Mouse (Mus musculus) kidney, postnatal 0 days (tissue): ENCODE measurements at regions not wholly inside any gene's neighbourhood (a gene's known extent, or its start where the extent isn't known, plus 50 kb on each side); places are given as distances from the start of the nearest gene placed in this dataset.

Experiments
- ATAC-seq: fragments of 200-750 bp; cut with Nextera tagmentation; replicated peaks from 2 replicates; pipeline ENCODE4 v1.8.0; 2017; ENCODE audit warnings: low read depth, moderate number of reproducible peaks, moderate TSS enrichment, moderate library complexity; ENCODE audit not compliant: low FRiP score
- DNase-seq: peaks from one replicate; pipeline ENCODE4 v3.0.0-alpha.2; 2016; ENCODE audit warnings: low spot score
- H3K27ac ChIP-seq: fragments of 300-500 bp; sonication (generic); 2 replicates; pipeline ENCODE4 v1.5.1; 2014; ENCODE audit warnings: mild to moderate bottlenecking
- H3K27me3 ChIP-seq: fragments of 300-500 bp; sonication (generic); 2 replicates; pipeline ENCODE4 v1.6.1; 2014; ENCODE audit warnings: low read length, mixed read lengths; ENCODE audit not compliant: insufficient read depth
- H3K36me3 ChIP-seq: fragments of 300-500 bp; sonication (generic); 2 replicates; pipeline ENCODE4 v1.6.1; 2014; ENCODE audit warnings: low read length, mixed read lengths; ENCODE audit not compliant: insufficient read depth
- H3K4me1 ChIP-seq: fragments of 300-500 bp; sonication (generic); replicated peaks from 2 replicates; pipeline ENCODE4 v1.6.1; 2014; ENCODE audit warnings: antibody characterized with exemption, low read length, mixed read lengths; ENCODE audit not compliant: insufficient read depth
- H3K4me2 ChIP-seq: fragments of 300-500 bp; sonication (generic); 2 replicates; pipeline ENCODE4 v1.6.1; 2014; ENCODE audit warnings: mild to moderate bottlenecking, low read length, moderate library complexity, mixed read lengths
- H3K4me3 ChIP-seq: fragments of 300-500 bp; sonication (generic); replicated peaks from 2 replicates; pipeline ENCODE4 v1.5.1; 2014; ENCODE audit warnings: low read depth, low read length
- H3K9ac ChIP-seq: fragments of 300-500 bp; sonication (generic); 2 replicates; pipeline ENCODE4 v1.6.1; 2014; ENCODE audit warnings: low read depth, low read length
- H3K9me3 ChIP-seq: fragments of 300-500 bp; sonication (generic); replicated peaks from 2 replicates; pipeline ENCODE4 v1.6.1; 2016; ENCODE audit warnings: low read length, inconsistent platforms, mixed read lengths
- CTCF ChIP-seq: IDR thresholded peaks from 2 replicates; pipeline ENCODE4 v1.5.1; 2016; ENCODE audit warnings: antibody characterized with exemption, low read depth, mild to moderate bottlenecking, moderate library complexity
- WGBS: fragments of 180-500 bp; shearing (Covaris S2); extraction: QIAGEN DNeasy Blood & Tissue Kit; methylation state at CpG from one replicate; pipeline ENCODE4 v1.1.7; 2014; 5-methylcytosine and 5-hydroxymethylcytosine counted together

DNA sequence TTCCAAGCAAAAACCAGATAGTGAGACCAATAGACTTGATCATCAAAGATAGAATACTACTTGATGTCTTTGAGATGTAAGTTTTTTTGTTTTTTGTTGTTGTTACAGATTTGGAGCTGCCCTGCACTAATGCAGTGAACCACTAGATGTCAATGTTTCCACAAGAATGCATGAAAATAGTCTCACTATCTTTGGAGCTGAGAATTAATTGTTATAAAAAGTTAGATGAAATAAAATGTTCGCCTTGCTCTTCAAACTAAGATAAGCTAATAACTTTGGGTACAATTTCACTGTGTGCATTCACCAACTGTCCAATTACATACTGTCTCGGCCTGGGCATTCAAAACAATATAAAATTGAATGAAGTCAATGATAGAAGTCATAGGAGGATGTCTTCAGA is 223.2 kb upstream of the Agtr1b start:
- ATAC-seq (no peak), DNase-seq (peak; percentile 69)
- H3K4me2 ChIP-seq, result no peak overlapping the region
- no peaks in the 10 kb centered on the region for H3K4me1 ChIP-seq
- no peak overlapping the region for H3K27ac ChIP-seq
- no peaks in the 10 kb centered on the region for H3K27me3 ChIP-seq
- no peak overlapping the region for H3K9ac ChIP-seq
- no peaks in the 10 kb centered on the region for H3K36me3 ChIP-seq
- WGBS, result 34% methylated on average over 2 of the region's 2 CpGs
- H3K4me3 ChIP-seq, result no peak overlapping the region
- TF ChIP-seq CTCF, result peak; percentile 95
- no peaks in the 10 kb centered on the region for H3K9me3 ChIP-seq

DNA sequence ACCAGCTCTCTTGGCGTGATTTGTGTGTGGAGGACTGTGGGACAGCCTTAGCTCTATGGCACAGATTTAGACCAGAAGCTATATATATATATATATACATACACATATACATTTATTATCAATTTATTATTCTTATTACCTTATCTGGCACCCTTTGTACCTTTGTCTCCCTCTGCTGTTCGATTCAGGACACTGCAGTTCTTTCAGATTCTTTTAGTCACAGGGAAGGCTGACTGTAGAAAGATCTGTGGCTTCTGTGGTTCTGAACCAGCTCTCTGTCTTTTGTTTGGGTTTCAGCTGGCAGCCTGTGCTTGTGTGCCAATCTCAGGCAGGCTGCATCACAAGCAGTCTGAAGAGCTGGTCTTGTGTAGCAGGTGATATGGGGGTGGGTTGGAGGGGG is 184.6 kb upstream of the Agtr1b start:
- TF ChIP-seq CTCF, result peak; percentile 58
- no peak overlapping the region for H3K4me3 ChIP-seq
- H3K9me3 ChIP-seq, result no peaks in the 10 kb centered on the region
- no peak overlapping the region for H3K4me2 ChIP-seq
- H3K36me3 ChIP-seq, result no peaks in the 10 kb centered on the region
- H3K4me1 ChIP-seq, result no peaks in the 10 kb centered on the region
- no peak overlapping the region for H3K9ac ChIP-seq
- peak; percentile 20 for DNase-seq
- 44% methylated on average over 2 of the region's 2 CpGs for WGBS
- H3K27me3 ChIP-seq, result no peaks in the 10 kb centered on the region
- ATAC-seq, result no peak
- H3K27ac ChIP-seq, result no peak overlapping the region

DNA sequence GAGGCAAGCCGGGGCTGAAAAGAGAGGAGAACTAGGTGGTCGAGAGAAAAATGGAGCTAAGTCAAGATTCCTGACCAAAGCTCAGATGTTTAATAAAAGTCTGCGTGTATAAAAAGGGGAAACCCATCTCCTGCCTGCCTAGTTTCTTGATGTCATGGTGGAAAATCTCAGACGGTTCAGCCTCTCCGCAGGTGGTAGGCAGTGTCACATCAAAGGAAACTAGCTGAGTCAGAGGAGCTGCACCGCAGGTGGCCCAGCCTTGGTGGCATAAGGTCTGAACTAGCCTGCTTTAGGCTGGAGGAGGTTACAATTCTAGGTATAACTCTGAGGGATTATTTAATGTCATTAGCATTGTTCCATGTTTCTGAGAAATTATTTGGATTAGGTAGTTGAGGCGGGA is 177.0 kb upstream of the Agtr1b start:
- Histone ChIP-seq H3K27me3 (no peaks in the 10 kb centered on the region), H3K4me1 (no peaks in the 10 kb centered on the region), H3K27ac (no peak overlapping the region), H3K9ac (no peak overlapping the region), H3K36me3 (no peaks in the 10 kb centered on the region), H3K9me3 (no peaks in the 10 kb centered on the region), H3K4me2 (no peak overlapping the region), H3K4me3 (no peak overlapping the region)
- no peak for DNase-seq
- no peak for TF ChIP-seq CTCF
- WGBS, result 72% methylated on average over 7 of the region's 7 CpGs
- no peak for ATAC-seq

DNA sequence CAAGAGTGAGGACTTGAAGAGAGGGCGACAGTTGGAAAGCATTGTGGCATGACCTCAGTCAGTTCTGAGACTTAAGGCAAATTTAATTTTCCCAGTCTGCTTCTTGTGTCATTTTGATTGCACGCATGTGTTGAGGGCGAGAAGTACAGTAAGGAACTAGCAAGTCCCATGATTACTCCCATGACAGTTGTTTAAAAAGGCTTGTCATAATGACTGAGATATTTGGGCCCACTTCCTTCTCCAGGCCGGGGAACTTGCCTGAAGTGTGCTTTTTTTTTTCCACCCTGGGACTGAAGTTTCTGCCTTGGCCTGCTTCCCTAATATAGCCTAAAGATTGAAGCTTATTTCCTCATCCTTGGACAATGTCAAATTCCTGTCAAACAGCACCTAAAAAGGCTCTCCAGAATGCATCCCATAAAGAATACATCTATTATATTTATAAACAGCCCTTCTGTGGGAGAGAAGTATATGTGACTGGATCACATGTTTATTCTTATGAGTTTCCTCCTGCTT is 171.6 kb upstream of the Agtr1b start:
- TF ChIP-seq CTCF, result no peak
- H3K9me3 ChIP-seq, result no peaks in the 10 kb centered on the region
- no peak overlapping the region for H3K27ac ChIP-seq
- no peaks in the 10 kb centered on the region for H3K4me1 ChIP-seq
- H3K9ac ChIP-seq, result no peak overlapping the region
- no peaks in the 10 kb centered on the region for H3K27me3 ChIP-seq
- WGBS, result 68% methylated on average over 4 of the region's 4 CpGs
- ATAC-seq (no peak), DNase-seq (peak; percentile 3)
- no peaks in the 10 kb centered on the region for H3K36me3 ChIP-seq
- H3K4me3 ChIP-seq, result no peak overlapping the region
- H3K4me2 ChIP-seq, result no peak overlapping the region

DNA sequence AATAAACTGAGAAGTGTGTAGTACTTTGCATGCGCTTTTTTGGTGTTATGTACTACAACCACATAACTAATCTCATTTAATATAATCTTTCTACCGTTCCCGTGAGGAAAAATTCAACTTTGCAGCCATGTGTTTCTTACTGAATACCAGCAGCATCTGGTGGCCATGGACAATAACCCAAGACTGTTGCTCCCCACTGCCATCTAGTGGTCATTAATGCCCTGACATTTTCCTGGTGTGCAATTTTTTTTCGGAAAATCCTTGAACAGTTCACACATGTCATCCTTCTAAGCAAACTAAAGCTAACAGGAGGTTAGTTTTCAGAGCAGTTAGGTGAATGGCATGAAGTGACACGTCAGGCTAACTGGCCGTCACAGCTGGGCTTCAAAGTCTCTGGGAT is 153.8 kb upstream of the Agtr1b start:
- no peak overlapping the region for H3K27ac ChIP-seq
- ATAC-seq, result no peak
- H3K4me3 ChIP-seq, result no peak overlapping the region
- no peak overlapping the region for H3K4me2 ChIP-seq
- no peaks in the 10 kb centered on the region for H3K4me1 ChIP-seq
- H3K27me3 ChIP-seq, result no peaks in the 10 kb centered on the region
- peak; percentile 68 for DNase-seq
- WGBS, result 54% methylated on average over 6 of the region's 6 CpGs
- no peaks in the 10 kb centered on the region for H3K36me3 ChIP-seq
- H3K9me3 ChIP-seq, result no peaks in the 10 kb centered on the region
- TF ChIP-seq CTCF, result peak; percentile 83
- H3K9ac ChIP-seq, result no peak overlapping the region

DNA sequence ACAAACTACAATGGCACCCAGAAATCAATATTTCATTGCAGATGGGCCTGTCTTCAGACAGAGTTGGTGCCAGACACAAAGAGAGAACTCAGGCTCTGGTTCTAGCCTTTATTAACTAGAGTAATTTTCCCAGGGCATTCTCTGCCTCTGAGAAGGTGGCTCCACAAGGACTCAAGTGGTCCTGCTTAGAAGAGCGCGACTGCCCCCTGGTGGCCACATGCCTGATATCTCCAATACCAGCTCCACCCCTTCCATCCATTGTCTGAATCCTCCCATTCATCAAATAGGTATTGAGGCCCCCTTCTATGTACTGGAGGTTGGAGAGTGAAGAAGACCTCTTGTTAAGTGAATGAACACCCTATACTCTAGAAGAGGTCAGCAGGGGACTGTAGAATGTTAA is 142.2 kb upstream of the Agtr1b start:
- Histone ChIP-seq H3K9me3 (no peaks in the 10 kb centered on the region), H3K9ac (no peak overlapping the region), H3K4me1 (no peaks in the 10 kb centered on the region), H3K4me2 (no peak overlapping the region), H3K27me3 (no peaks in the 10 kb centered on the region), H3K27ac (no peak overlapping the region), H3K36me3 (no peaks in the 10 kb centered on the region), H3K4me3 (no peak overlapping the region)
- peak; percentile 92 for TF ChIP-seq CTCF
- 0% methylated on average over 2 of the region's 2 CpGs for WGBS
- DNase-seq, result peak; percentile 87
- ATAC-seq, result peak; percentile 79; the same call in 1 of the 2 replicates

DNA sequence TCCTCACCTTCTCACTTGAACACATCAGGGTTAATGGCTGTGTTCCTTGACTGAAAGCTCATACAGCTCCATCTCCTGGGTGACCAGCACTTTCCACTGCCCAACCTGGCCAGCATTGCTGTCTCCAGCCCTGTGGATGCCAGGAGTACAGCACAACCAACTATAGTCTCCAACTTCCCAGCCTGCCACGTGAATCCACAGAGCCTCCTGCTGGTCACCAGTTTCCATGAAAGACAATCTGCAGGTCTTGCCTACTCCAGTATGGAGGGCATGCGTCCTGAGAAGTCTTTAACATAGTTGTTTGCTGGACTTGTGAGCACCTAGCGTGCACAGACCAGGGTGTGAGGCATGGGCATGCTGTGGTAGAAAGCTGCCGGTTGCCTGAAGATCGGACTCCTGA is 138.6 kb upstream of the Agtr1b start:
- Histone ChIP-seq H3K9ac (no peak overlapping the region), H3K4me2 (no peak overlapping the region), H3K36me3 (no peaks in the 10 kb centered on the region), H3K27ac (no peak overlapping the region), H3K9me3 (no peaks in the 10 kb centered on the region), H3K27me3 (no peaks in the 10 kb centered on the region), H3K4me1 (no peaks in the 10 kb centered on the region), H3K4me3 (no peak overlapping the region)
- ATAC-seq (no peak), DNase-seq (no peak)
- 87% methylated on average over 5 of the region's 5 CpGs for WGBS
- no peak for TF ChIP-seq CTCF
